Mouse (Mus musculus) kidney, adult 2 months (tissue): ENCODE measurements around the gene Sox21.

Experiments
- CTCF ChIP-seq: fragments of 200-500 bp; conservative IDR thresholded peaks from 2 replicates; pipeline ENCODE4 v1.5.1; 2011; ENCODE audit warnings: low read depth, mild to moderate bottlenecking, control low read depth, low read length, moderate library complexity, mixed read lengths; ENCODE audit not compliant: insufficient read depth, insufficient read length
- POLR2A ChIP-seq: fragments of 200-500 bp; IDR thresholded peaks from one replicate; pipeline ENCODE4 v1.6.1; 2011; ENCODE audit warnings: low read depth, low read length, control low read depth

DNA sequence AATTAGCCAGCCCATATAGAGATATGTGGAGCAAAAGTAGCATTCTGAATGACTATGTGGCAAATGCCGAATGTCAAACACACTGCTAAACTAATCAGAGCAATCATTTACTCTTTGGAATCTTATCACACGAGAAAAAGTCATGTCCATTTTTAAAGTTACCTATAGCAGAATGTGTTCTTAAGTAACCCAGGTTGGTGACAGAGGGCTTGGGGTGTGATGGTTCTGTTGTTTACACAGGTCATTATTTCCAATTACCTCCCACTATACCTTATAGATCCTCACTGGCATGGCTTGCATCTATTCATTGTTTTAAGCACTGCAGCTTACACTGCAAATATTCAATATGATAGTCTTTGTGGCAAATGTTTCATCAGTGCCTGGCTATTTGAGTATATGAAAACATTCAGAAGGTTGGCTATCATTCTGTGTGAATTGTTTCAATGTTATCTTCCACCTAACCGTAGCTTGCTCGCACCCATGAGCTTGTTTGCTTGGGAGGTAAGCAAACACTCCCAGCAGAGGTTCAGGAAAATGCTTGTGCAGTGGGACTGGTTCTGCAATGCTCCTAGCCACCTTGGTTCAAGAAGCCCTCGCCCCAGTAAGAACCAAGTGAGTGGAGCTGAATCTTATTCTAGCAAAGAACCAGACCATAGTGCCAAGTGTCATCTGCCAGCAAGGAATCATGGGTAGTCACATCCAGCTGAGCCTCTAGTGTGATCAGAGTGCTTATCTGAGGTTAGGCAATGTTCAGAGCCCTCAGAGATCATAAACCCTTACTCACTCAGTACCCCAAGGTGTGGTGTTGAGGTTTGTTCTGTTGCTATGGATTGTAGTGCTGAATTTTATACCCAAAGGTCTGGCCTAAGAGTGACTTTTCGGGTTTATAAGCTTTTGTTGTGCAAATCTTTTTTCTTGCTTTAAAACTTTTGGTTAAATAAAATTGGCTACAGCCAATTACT lies 36.0 kb upstream of the Sox21 start:
- no peak for TF ChIP-seq POLR2A
- no peak for TF ChIP-seq CTCF
